Comparison of ENCODE assay signal across 18 mouse cellular contexts in the genomic region with DNA sequence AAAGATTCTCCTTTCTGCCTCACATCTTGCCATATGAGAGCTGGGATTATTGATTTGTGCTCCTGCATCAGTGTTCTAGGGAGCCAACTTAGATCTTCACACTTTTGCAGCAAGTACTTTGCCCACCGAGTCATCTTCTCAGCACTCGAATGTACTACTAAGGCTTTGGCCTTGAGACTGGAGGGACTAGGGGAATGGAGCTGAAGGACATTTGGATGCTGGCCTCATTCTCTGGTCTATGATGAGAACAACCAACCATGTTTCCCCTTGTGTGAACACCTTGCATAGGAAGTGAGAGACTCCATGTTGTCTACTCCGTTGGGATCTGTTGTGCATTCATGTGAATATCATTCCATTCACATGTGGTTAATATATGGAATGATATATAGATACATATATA.
"Had no signal": no experiment of that assay in that cellular context is flagged by ENCODE, and none has a peak within 500 bp of the region (broad histone marks: within the 10 kb centered on the region; RNA-seq: fewer than 3 reads in every experiment).

No protein-coding gene starts in this region.

- ATAC-seq: liver, postnatal 0 days; lung, postnatal 0 days; midbrain, embryonic 15.5 days had no signal

- H3K27ac ChIP-seq: liver, embryonic 15.5 days; lung, embryonic 15.5 days; macrophage; midbrain, embryonic 12.5 days; midbrain, embryonic 15.5 days; neural tube, embryonic 12.5 days; stomach, embryonic 15.5 days; stomach, postnatal 0 days had no signal

- H3K9me3 ChIP-seq: liver, embryonic 15.5 days; lung, embryonic 15.5 days; megakaryocyte, embryonic 14.5 days; midbrain, embryonic 12.5 days; midbrain, embryonic 15.5 days; neural tube, embryonic 12.5 days; stomach, embryonic 15.5 days had no signal

- H3K4me3 ChIP-seq: liver, embryonic 15.5 days; lung, embryonic 15.5 days; megakaryocyte, embryonic 14.5 days; midbrain, embryonic 12.5 days; midbrain, embryonic 15.5 days; neural tube, embryonic 12.5 days; stomach, embryonic 15.5 days had no signal

- H3K36me3 ChIP-seq: liver, embryonic 15.5 days; lung, embryonic 15.5 days; midbrain, embryonic 12.5 days; midbrain, embryonic 15.5 days; neural tube, embryonic 12.5 days; stomach, embryonic 15.5 days had no signal

- H3K27me3 ChIP-seq: liver, embryonic 15.5 days; lung, embryonic 15.5 days; midbrain, embryonic 15.5 days; neural tube, embryonic 12.5 days; stomach, embryonic 15.5 days had no signal

- H3K9ac ChIP-seq: liver, embryonic 15.5 days; liver, postnatal 0 days; lung, embryonic 15.5 days; midbrain, embryonic 12.5 days; midbrain, embryonic 15.5 days; neural tube, embryonic 12.5 days; stomach, embryonic 15.5 days had no signal

- H3K4me1 ChIP-seq: liver, embryonic 15.5 days; lung, embryonic 15.5 days; megakaryocyte, embryonic 14.5 days; stomach, embryonic 15.5 days had no signal

- H3K4me2 ChIP-seq: liver, embryonic 15.5 days; lung, embryonic 15.5 days; midbrain, embryonic 12.5 days; midbrain, embryonic 15.5 days; neural tube, embryonic 12.5 days; stomach, embryonic 15.5 days had no signal

- DNase-seq: liver, postnatal 0 days; lung, adult 2 months; lung, postnatal 14 days; lung, postnatal 36 days; right cerebral cortex, postnatal 14 days; thymus, adult 2 months; thymus, postnatal 25 days; thymus, postnatal 4 days had no signal
